Mouse (Mus musculus) MEL (cell line): Measurements from ENCODE around the gene Pln. TPM values are rescaled to one million over a fixed set of nuclear protein-coding genes. Genes with fewer than 3 reads are reported as not detected.

Experiments used
- DNase-seq: peaks from one replicate; pipeline ENCODE4 v3.0.0; 2011; ENCODE audit warnings: low read depth, low spot score
- H3K27ac ChIP-seq: 2 replicates; pipeline ENCODE4 v1.5.1; 2012; ENCODE audit warnings: low read depth, mild to moderate bottlenecking, control low read depth, low read length, moderate library complexity; ENCODE audit not compliant: control insufficient read depth
- H3K27me3 ChIP-seq, 2 experiments: fragments of 150-350 bp in 1 of 2; sonication (generic) in 1 of 2; 2 replicates each; pipeline ENCODE4 v1.6.1; 2012; ENCODE audit warnings: low read length in 2 of 2, mild to moderate bottlenecking in 2 of 2, improper control_type of control experiment in 1 of 2, moderate library complexity in 1 of 2; ENCODE audit not compliant: insufficient read depth in 2 of 2, control insufficient read depth in 1 of 2
- H3K36me3 ChIP-seq, 2 experiments: 2 replicates each; pipeline ENCODE4 v1.6.1; 2012 to 2014; ENCODE audit warnings: low read length in 2 of 2, improper control_type of control experiment in 1 of 2, inconsistent platforms in 1 of 2, mild to moderate bottlenecking in 1 of 2; ENCODE audit not compliant: insufficient read depth in 2 of 2, control insufficient read depth in 1 of 2
- H3K4me1 ChIP-seq, 2 experiments: fragments of 150-350 bp in 1 of 2; sonication (generic) in 1 of 2; 2 replicates each; pipeline ENCODE4 v1.6.1; 2012; ENCODE audit warnings: low read length in 2 of 2, improper control_type of control experiment in 1 of 2, mild to moderate bottlenecking in 1 of 2; ENCODE audit not compliant: insufficient read depth in 2 of 2, control insufficient read depth in 1 of 2
- H3K4me3 ChIP-seq, 2 experiments: fragments of 150-350 bp in 1 of 2; sonication (generic) in 1 of 2; 2 replicates each; pipeline ENCODE4 v1.5.1; 2012; ENCODE audit warnings: low read depth in 2 of 2, low read length in 2 of 2, mild to moderate bottlenecking in 2 of 2, moderate library complexity in 2 of 2, control low read depth in 1 of 2, improper control_type of control experiment in 1 of 2; ENCODE audit not compliant: control insufficient read depth in 1 of 2, insufficient read depth in 1 of 2
- H3K79me2 ChIP-seq: 2 replicates; pipeline ENCODE4 v1.6.1; 2012; ENCODE audit warnings: mild to moderate bottlenecking, low read length, moderate library complexity; ENCODE audit not compliant: control insufficient read depth, poor library complexity, insufficient read depth
- H3K9ac ChIP-seq: 2 replicates; pipeline ENCODE4 v1.6.1; 2012; ENCODE audit warnings: low read depth, mild to moderate bottlenecking, control low read depth, low read length, moderate library complexity; ENCODE audit not compliant: control insufficient read depth, poor library complexity, severe bottlenecking
- H3K9me3 ChIP-seq: fragments of 150-350 bp; sonication (generic); replicated peaks from 2 replicates; pipeline ENCODE4 v1.6.1; 2012; ENCODE audit warnings: mild to moderate bottlenecking, low read length, improper control_type of control experiment, moderate library complexity; ENCODE audit not compliant: insufficient read depth
- BHLHE40 ChIP-seq: IDR thresholded peaks from 2 replicates; pipeline ENCODE4 v1.6.1; 2012; ENCODE audit warnings: low read depth, mild to moderate bottlenecking, inconsistent platforms, low read length, improper control_type of control experiment, borderline replicate concordance
- CHD1 ChIP-seq: IDR thresholded peaks from 2 replicates; pipeline ENCODE4 v1.6.1; 2012; ENCODE audit warnings: low read depth, mild to moderate bottlenecking, inconsistent platforms, low read length, improper control_type of control experiment
- CHD2 ChIP-seq: IDR thresholded peaks from 2 replicates; pipeline ENCODE4 v1.6.1; 2011; ENCODE audit warnings: low read length, improper control_type of control experiment
- CTCF ChIP-seq, 3 experiments: IDR thresholded peaks in 2 of 3; conservative IDR thresholded peaks in 1 of 3; 2 replicates each; pipeline ENCODE4 v1.5.1; 2011 to 2012; ENCODE audit warnings: low read length in 3 of 3, low read depth in 2 of 3, mild to moderate bottlenecking in 2 of 3, improper control_type of control experiment in 1 of 3, inconsistent platforms in 1 of 3, mixed read lengths in 1 of 3, moderate library complexity in 1 of 3; ENCODE audit not compliant: control insufficient read depth in 1 of 3, insufficient read depth in 1 of 3, poor library complexity in 1 of 3, severe bottlenecking in 1 of 3
- E2F4 ChIP-seq: IDR thresholded peaks from 2 replicates; pipeline ENCODE4 v1.6.1; 2011; ENCODE audit warnings: low read depth, low read length, improper control_type of control experiment, borderline replicate concordance
- ELF1 ChIP-seq: IDR thresholded peaks from 2 replicates; pipeline ENCODE4 v1.6.1; 2014; ENCODE audit warnings: low read depth, mild to moderate bottlenecking, inconsistent platforms, low read length, improper control_type of control experiment, moderate library complexity
- EP300 ChIP-seq, 2 experiments: IDR thresholded peaks; 2 replicates each; pipeline ENCODE4 v1.6.1; 2011; ENCODE audit warnings: improper control_type of control experiment in 2 of 2, low read length in 2 of 2, low read depth in 1 of 2, mild to moderate bottlenecking in 1 of 2
- ETS1 ChIP-seq: IDR thresholded peaks from 2 replicates; pipeline ENCODE4 v1.6.1; 2012; ENCODE audit warnings: low read depth, mild to moderate bottlenecking, inconsistent platforms, low read length, improper control_type of control experiment, moderate library complexity
- GABPA ChIP-seq: IDR thresholded peaks from 2 replicates; pipeline ENCODE4 v1.6.1; 2012; ENCODE audit warnings: low read depth, mild to moderate bottlenecking, inconsistent platforms, low read length, improper control_type of control experiment, moderate library complexity
- GATA1 ChIP-seq: IDR thresholded peaks from 2 replicates; pipeline ENCODE4 v1.6.1; 2011; ENCODE audit warnings: low read depth, low read length, improper control_type of control experiment
- HCFC1 ChIP-seq: IDR thresholded peaks from 2 replicates; pipeline ENCODE4 v1.6.1; 2012; ENCODE audit warnings: low read depth, mild to moderate bottlenecking, inconsistent platforms, low read length, improper control_type of control experiment, moderate library complexity
- KAT2A ChIP-seq: conservative IDR thresholded peaks from 2 replicates; pipeline ENCODE4 v1.6.1; 2012; ENCODE audit warnings: low read depth, low read length, improper control_type of control experiment, inconsistent platforms
- MAFK ChIP-seq: IDR thresholded peaks from 2 replicates; pipeline ENCODE4 v1.6.1; 2011; ENCODE audit warnings: low read depth, mild to moderate bottlenecking, low read length, improper control_type of control experiment, borderline replicate concordance
- MAX ChIP-seq: IDR thresholded peaks from 2 replicates; pipeline ENCODE4 v1.6.1; 2011; ENCODE audit warnings: low read length, improper control_type of control experiment
- MAZ ChIP-seq: IDR thresholded peaks from 2 replicates; pipeline ENCODE4 v1.6.1; 2012; ENCODE audit warnings: low read depth, mild to moderate bottlenecking, inconsistent platforms, low read length, improper control_type of control experiment
- MEF2A ChIP-seq: IDR thresholded peaks from 2 replicates; pipeline ENCODE4 v1.6.1; 2014; ENCODE audit warnings: low read depth, mild to moderate bottlenecking, inconsistent platforms, low read length, improper control_type of control experiment; ENCODE audit not compliant: poor library complexity, insufficient replicate concordance, severe bottlenecking; ENCODE audit errors: extremely low read depth
- MYB ChIP-seq: IDR thresholded peaks from 2 replicates; pipeline ENCODE4 v1.6.1; 2011; ENCODE audit warnings: mild to moderate bottlenecking, low read depth, low read length, improper control_type of control experiment
- NELFE ChIP-seq: IDR thresholded peaks from 2 replicates; pipeline ENCODE4 v1.6.1; 2011; ENCODE audit warnings: low read depth, low read length, improper control_type of control experiment
- NRF1 ChIP-seq: IDR thresholded peaks from 2 replicates; pipeline ENCODE4 v1.6.1; 2014; ENCODE audit warnings: low read depth, mild to moderate bottlenecking, inconsistent platforms, low read length, improper control_type of control experiment, moderate library complexity; ENCODE audit not compliant: poor library complexity, insufficient read depth, severe bottlenecking
- POLR2A ChIP-seq, 2 experiments: IDR thresholded peaks; 2 replicates each; pipeline ENCODE4 v1.6.1; 2011 to 2012; ENCODE audit warnings: low read length in 2 of 2, mild to moderate bottlenecking in 2 of 2, control low read depth in 1 of 2, improper control_type of control experiment in 1 of 2, low read depth in 1 of 2, moderate library complexity in 1 of 2; ENCODE audit not compliant: control insufficient read depth in 1 of 2, insufficient read depth in 1 of 2, poor library complexity in 1 of 2
- POLR2AphosphoS2 ChIP-seq: IDR thresholded peaks from 2 replicates; pipeline ENCODE4 v1.6.1; 2011; ENCODE audit warnings: low read length, improper control_type of control experiment
- RAD21 ChIP-seq: IDR thresholded peaks from 2 replicates; pipeline ENCODE4 v1.6.1; 2011; ENCODE audit warnings: mild to moderate bottlenecking, low read depth, low read length, improper control_type of control experiment
- RCOR1 ChIP-seq: IDR thresholded peaks from 2 replicates; pipeline ENCODE4 v1.6.1; 2012; ENCODE audit warnings: low read depth, mild to moderate bottlenecking, inconsistent platforms, low read length, improper control_type of control experiment
- SMC3 ChIP-seq: IDR thresholded peaks from 2 replicates; pipeline ENCODE4 v1.6.1; 2011; ENCODE audit warnings: low read depth, low read length, improper control_type of control experiment
- TAL1 ChIP-seq: IDR thresholded peaks from 2 replicates; pipeline ENCODE4 v1.6.1; 2012; ENCODE audit warnings: mild to moderate bottlenecking, inconsistent platforms, low read length, moderate library complexity, mixed read lengths
- TCF12 ChIP-seq: IDR thresholded peaks from 2 replicates; pipeline ENCODE4 v1.6.1; 2014; ENCODE audit warnings: low read depth, mild to moderate bottlenecking, inconsistent platforms, low read length, improper control_type of control experiment, moderate library complexity
- UBTF ChIP-seq: IDR thresholded peaks from 2 replicates; pipeline ENCODE4 v1.6.1; 2012; ENCODE audit warnings: low read depth, mild to moderate bottlenecking, inconsistent platforms, low read length, improper control_type of control experiment, moderate library complexity, borderline replicate concordance; ENCODE audit not compliant: insufficient read depth
- ZC3H11A ChIP-seq: IDR thresholded peaks from 2 replicates; pipeline ENCODE4 v1.6.1; 2012; ENCODE audit warnings: low read depth, mild to moderate bottlenecking, inconsistent platforms, low read length, improper control_type of control experiment
- ZKSCAN1 ChIP-seq: IDR thresholded peaks from 2 replicates; pipeline ENCODE4 v1.6.1; 2012; ENCODE audit warnings: low read depth, mild to moderate bottlenecking, inconsistent platforms, low read length, improper control_type of control experiment, moderate library complexity
- polyA plus RNA-seq, 2 experiments: library from polyadenylated mRNA; stranded (reverse) in 1 of 2; unstranded in 1 of 2; fragments of >175 nt in 1 of 2; fragments of >200 nt in 1 of 2; gene quantifications; 2 replicates each; pipeline versions ENCODE4 v1.2.1 to v1.2.4; 2012; ENCODE audit warnings: low replicate concordance in 2 of 2, low read depth in 1 of 2; ENCODE audit not compliant: insufficient read length in 2 of 2, insufficient read depth in 1 of 2, missing spikeins in 1 of 2
- total RNA-seq: library from RNA; depleted of rRNA; stranded (reverse); fragments of 300-350 nt; gene quantifications from 2 replicates; pipeline ENCODE4 v1.2.3, GENCODE M21; 2012

Gene Pln
- total and polyA plus RNA-seq, 3 experiments: 0.22 to 1.3 TPM; not detected in 1

- DNase-seq: peak; percentile 72
- TF ChIP-seq ETS1: no peak
- no peak for TF ChIP-seq NELFE
- TF ChIP-seq MEF2A: no peak
- TF ChIP-seq HCFC1: no peak
- no peak for TF ChIP-seq CHD2
- TF ChIP-seq EP300 (IDR thresholded peaks at IDR 0.05; ENCODE audit: low read depth in 1 of 2, low read length in 2 of 2): no peak
- no peak for TF ChIP-seq MAFK
- TF ChIP-seq BHLHE40: no peak
- no peak for TF ChIP-seq MAZ
- TF ChIP-seq SMC3: peak; percentile 90
- TF ChIP-seq TAL1: no peak
- TF ChIP-seq ELF1: no peak
- no peak for TF ChIP-seq POLR2AphosphoS2
- no peak for TF ChIP-seq ZKSCAN1
- no peak for TF ChIP-seq CHD1
- no peak for TF ChIP-seq MYB
- TF ChIP-seq GATA1: no peak
- peak; percentile 70 to 86 (median 71) for TF ChIP-seq CTCF (IDR thresholded peaks at IDR 0.05 in 2 of 3, conservative IDR thresholded peaks at IDR 0.05 in 1 of 3; ENCODE audit: control insufficient read depth in 1 of 3, insufficient read depth in 1 of 3, low read depth in 2 of 3, low read length in 3 of 3, poor library complexity in 1 of 3, severe bottlenecking in 1 of 3)
- peak; percentile 94 for TF ChIP-seq ZC3H11A
- TF ChIP-seq KAT2A: no peak
- TF ChIP-seq UBTF: no peak
- no peak for TF ChIP-seq MAX
- TF ChIP-seq TCF12: no peak
- no peak for TF ChIP-seq E2F4
- no peak for TF ChIP-seq POLR2A (IDR thresholded peaks at IDR 0.05; ENCODE audit: control insufficient read depth in 1 of 2, insufficient read depth in 1 of 2, low read depth in 1 of 2, low read length in 2 of 2, poor library complexity in 1 of 2)
- no peak for TF ChIP-seq GABPA
- peak; percentile 94 for TF ChIP-seq RAD21
- TF ChIP-seq RCOR1: no peak
- TF ChIP-seq NRF1: no peak
- TF ChIP-seq, all 39 proteins: peak for 4
Measured at GRCm38 (mm10) chr10:53341288-53341965, 4.0 kb downstream of the Pln start.

More at GRCm38 (mm10) chr10:53341288-53341965, 4.0 kb downstream of the Pln start:
- Histone ChIP-seq H3K9ac (no peak overlapping the region), H3K4me1 (peaks cover 8 to 28% of the 10 kb centered on the region in 2 experiments), H3K36me3 (peaks cover 0 to 18% of the 10 kb centered on the region in 2 experiments; a peak in 2 of 4 replicates), H3K27me3 (no peaks in the 10 kb centered on the region), H3K79me2 (peaks cover 1% of the 10 kb centered on the region; the same call in 1 of the 2 replicates), H3K9me3 (no peaks in the 10 kb centered on the region), H3K4me3 (no peak overlapping the region), H3K27ac (no peak overlapping the region)
